Mouse (Mus musculus) heart, postnatal 0 days (tissue): ENCODE measurements around the gene Gcgr. TPM values are rescaled to one million over a fixed set of nuclear protein-coding genes. Genes with fewer than 3 reads are reported as not detected.

Experiments used
- ATAC-seq: fragments of 200-750 bp; cut with Nextera tagmentation; 2 replicates; pipeline ENCODE4 v1.8.0; 2017; ENCODE audit warnings: low read depth, moderate number of reproducible peaks, moderate library complexity; ENCODE audit not compliant: insufficient read depth
- DNase-seq: peaks from one replicate; pipeline ENCODE4 v3.0.0-alpha.2; 2016; ENCODE audit warnings: low spot score
- H3K27ac ChIP-seq: fragments of 300-500 bp; sonication (generic); 2 replicates; pipeline ENCODE4 v1.5.1; 2014; ENCODE audit warnings: low read depth, mild to moderate bottlenecking
- H3K27me3 ChIP-seq: fragments of 300-500 bp; sonication (generic); 2 replicates; pipeline ENCODE4 v1.6.1; 2014; ENCODE audit warnings: low read length, mixed read lengths; ENCODE audit not compliant: control insufficient read depth, insufficient read depth
- H3K36me3 ChIP-seq: fragments of 300-500 bp; sonication (generic); replicated peaks from 2 replicates; pipeline ENCODE4 v1.6.1; 2014; ENCODE audit warnings: low read length, mixed read lengths; ENCODE audit not compliant: control insufficient read depth, insufficient read depth
- H3K4me1 ChIP-seq: fragments of 300-500 bp; sonication (generic); 2 replicates; pipeline ENCODE4 v1.6.1; 2014; ENCODE audit warnings: antibody characterized with exemption; ENCODE audit not compliant: control insufficient read depth, insufficient read depth
- H3K4me2 ChIP-seq: fragments of 300-500 bp; sonication (generic); 2 replicates; pipeline ENCODE4 v1.6.1; 2014; ENCODE audit warnings: low read depth, mild to moderate bottlenecking, low read length, moderate library complexity
- H3K4me3 ChIP-seq: fragments of 300-500 bp; sonication (generic); 2 replicates; pipeline ENCODE4 v1.5.1; 2014; ENCODE audit warnings: low read depth, low read length
- H3K9ac ChIP-seq: fragments of 300-500 bp; sonication (generic); replicated peaks from 2 replicates; pipeline ENCODE4 v1.6.1; 2014; ENCODE audit warnings: low read depth, low read length, mixed read lengths
- H3K9me3 ChIP-seq: fragments of 300-500 bp; sonication (generic); replicated peaks from 2 replicates; pipeline ENCODE4 v1.6.1; 2016; ENCODE audit warnings: low read length; ENCODE audit not compliant: control insufficient read depth
- CTCF ChIP-seq: IDR thresholded peaks from 2 replicates; pipeline ENCODE4 v1.5.1; 2016; ENCODE audit warnings: antibody characterized with exemption, control low read depth, low read depth
- EP300 ChIP-seq: IDR thresholded peaks from 2 replicates; pipeline ENCODE4 v1.6.1; 2016; ENCODE audit warnings: antibody characterized with exemption, low read depth
- WGBS: fragments of 180-500 bp; shearing (Covaris S2); extraction: QIAGEN DNeasy Blood & Tissue Kit; methylation state at CpG from one replicate; pipeline ENCODE4 v1.1.7; 2014; 5-methylcytosine and 5-hydroxymethylcytosine counted together
- polyA plus RNA-seq: library from polyadenylated mRNA; unstranded; fragments of >200 nt; fragmentation: Nextera tagmentation; extraction: Ambion mirVana; gene quantifications from 2 replicates; pipeline ENCODE4 v1.2.1, GENCODE M21; 2015
- total RNA-seq: library from RNA; depleted of rRNA; stranded (reverse); fragments of >200 nt; gene quantifications from 2 replicates; pipeline ENCODE4 v1.2.3, GENCODE M21; 2014; ENCODE audit warnings: low replicate concordance

The Gcgr gene
- total and polyA plus RNA-seq, 2 experiments from 2014 or later, result 0.23 to 0.81 TPM

DNA sequence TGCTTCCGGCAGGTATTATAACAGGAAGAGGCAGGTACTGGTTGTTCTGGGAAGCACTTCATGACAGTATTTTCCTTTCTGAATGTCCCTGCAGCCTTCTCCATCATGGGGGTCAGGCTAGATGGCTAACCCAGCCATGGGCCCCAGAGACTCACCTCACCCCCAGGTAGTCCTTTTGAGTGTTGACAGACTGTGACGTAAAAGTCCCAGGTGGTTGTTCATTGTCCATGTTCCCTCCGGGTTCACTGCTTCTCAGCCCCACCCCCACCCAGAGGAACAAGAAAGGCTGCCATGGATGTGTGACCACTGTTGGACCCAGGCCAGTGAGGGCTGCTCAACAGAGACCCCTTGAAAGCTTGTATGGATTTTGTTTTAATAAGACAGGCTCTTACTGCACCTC is 37.1 kb upstream of the Gcgr start:
- no peak for TF ChIP-seq EP300
- Histone ChIP-seq H3K27ac (0 out of 2 replicates have a peak overlapping the region, but pooled peaks have one; percentile 81), H3K36me3 (peaks cover 49% of the 10 kb centered on the region), H3K4me1 (peaks cover 19% of the 10 kb centered on the region), H3K9ac (no peak overlapping the region), H3K9me3 (no peaks in the 10 kb centered on the region), H3K27me3 (no peaks in the 10 kb centered on the region), H3K4me3 (no peak overlapping the region), H3K4me2 (peak overlapping the region; percentile 97)
- DNase-seq (no peak), ATAC-seq (no peak)
- 43% methylated on average over 3 of the region's 3 CpGs for WGBS

DNA sequence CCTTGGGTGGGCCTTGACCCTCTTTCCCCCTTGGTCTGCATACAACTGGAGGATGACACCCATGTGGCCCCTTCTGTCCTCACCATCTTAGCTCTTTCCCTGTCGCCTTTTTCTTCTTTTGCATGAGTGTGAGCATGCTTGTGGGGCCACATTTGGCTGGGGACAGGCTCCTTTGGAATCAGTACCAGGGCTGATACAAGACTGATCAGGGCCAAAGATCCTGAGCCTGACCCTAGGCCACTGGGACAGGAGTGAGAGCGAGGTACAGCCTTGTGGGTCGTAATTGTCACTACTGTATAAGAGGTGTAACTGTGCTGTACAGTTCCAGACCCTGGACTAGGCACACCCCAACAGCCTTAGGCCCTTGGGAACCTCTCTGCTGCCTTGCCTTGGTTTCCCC is 36.6 kb upstream of the Gcgr start:
- Histone ChIP-seq H3K27ac (no peak overlapping the region), H3K9me3 (no peaks in the 10 kb centered on the region), H3K4me1 (peaks cover 19% of the 10 kb centered on the region), H3K4me3 (no peak overlapping the region), H3K27me3 (no peaks in the 10 kb centered on the region), H3K9ac (no peak overlapping the region), H3K36me3 (peaks cover 48% of the 10 kb centered on the region), H3K4me2 (no peak overlapping the region)
- ATAC-seq (no peak), DNase-seq (no peak)
- WGBS, result 88% methylated on average over 3 of the region's 3 CpGs
- TF ChIP-seq EP300 (no peak), CTCF (no peak)

DNA sequence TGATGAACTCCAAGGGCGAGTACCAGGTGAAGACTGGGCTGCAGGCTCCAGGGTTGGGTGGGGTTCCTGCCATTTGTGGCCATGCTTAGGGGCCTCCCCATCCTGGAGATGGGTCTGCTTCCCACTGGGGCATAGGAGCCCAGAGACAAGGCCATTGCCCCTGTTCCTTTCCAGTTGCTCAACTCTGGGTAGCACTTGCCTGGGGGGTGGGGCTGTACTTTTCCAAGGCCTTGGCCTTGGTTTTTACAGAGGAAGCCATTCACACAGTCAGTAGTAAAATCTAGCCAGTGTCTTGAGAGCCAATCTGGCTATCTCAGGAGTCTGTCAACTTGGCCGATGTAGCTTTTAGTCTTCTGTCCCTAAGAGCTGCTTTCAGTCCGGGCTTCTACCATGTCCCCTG is 33.1 kb upstream of the Gcgr start:
- no peaks in the 10 kb centered on the region for H3K27me3 ChIP-seq
- no peak overlapping the region for H3K4me3 ChIP-seq
- no peaks in the 10 kb centered on the region for H3K9me3 ChIP-seq
- H3K27ac ChIP-seq, result no peak overlapping the region
- H3K4me2 ChIP-seq, result no peak overlapping the region
- peaks cover 17% of the 10 kb centered on the region for H3K4me1 ChIP-seq
- no peak for ATAC-seq
- no peak for DNase-seq
- H3K36me3 ChIP-seq, result peaks cover 45% of the 10 kb centered on the region
- no peak overlapping the region for H3K9ac ChIP-seq
- TF ChIP-seq CTCF (no peak), EP300 (no peak)
- WGBS, result 90% methylated on average over 3 of the region's 3 CpGs

- Histone ChIP-seq H3K4me3 (no peak overlapping the region), H3K36me3 (peaks cover 45% of the 10 kb centered on the region), H3K9ac (no peak overlapping the region), H3K9me3 (no peaks in the 10 kb centered on the region), H3K4me1 (peaks cover 11% of the 10 kb centered on the region), H3K27me3 (no peaks in the 10 kb centered on the region), H3K27ac (no peak overlapping the region), H3K4me2 (no peak overlapping the region)
- DNase-seq, result no peak
- TF ChIP-seq EP300 (no peak), CTCF (no peak)
- WGBS, result 89% methylated on average over 12 of the region's 12 CpGs
- no peak for ATAC-seq
Observed at GRCm38 (mm10) chr11:120498226-120498625, 32.3 kb upstream of the Gcgr start.

DNA sequence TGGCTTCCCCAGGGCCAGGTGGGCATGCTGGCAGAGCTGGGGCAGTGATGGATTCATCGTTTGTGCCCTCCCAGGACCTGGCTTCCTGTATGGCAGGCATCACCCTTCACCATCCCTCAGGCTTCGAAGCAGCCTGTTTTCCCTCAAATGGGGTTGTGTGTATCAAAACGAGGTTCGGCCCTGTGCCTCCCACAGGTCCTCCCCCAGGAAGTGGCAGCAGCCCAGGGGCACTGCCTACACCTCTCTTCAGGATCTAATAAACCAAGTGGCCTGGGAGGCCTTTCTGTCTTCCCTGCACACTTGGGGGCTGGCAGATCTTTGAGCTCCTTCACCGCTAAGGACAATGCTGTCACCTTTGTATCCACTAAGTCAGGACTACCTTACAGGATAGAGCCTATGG is 31.6 kb upstream of the Gcgr start:
- Histone ChIP-seq H3K9ac (no peak overlapping the region), H3K27me3 (no peaks in the 10 kb centered on the region), H3K4me2 (no peak overlapping the region), H3K9me3 (no peaks in the 10 kb centered on the region), H3K36me3 (peaks cover 45% of the 10 kb centered on the region), H3K4me1 (peaks cover 8% of the 10 kb centered on the region), H3K27ac (no peak overlapping the region), H3K4me3 (no peak overlapping the region)
- no peak for TF ChIP-seq EP300
- TF ChIP-seq CTCF, result no peak
- ATAC-seq (no peak), DNase-seq (no peak)
- 88% methylated on average over 5 of the region's 5 CpGs for WGBS

DNA sequence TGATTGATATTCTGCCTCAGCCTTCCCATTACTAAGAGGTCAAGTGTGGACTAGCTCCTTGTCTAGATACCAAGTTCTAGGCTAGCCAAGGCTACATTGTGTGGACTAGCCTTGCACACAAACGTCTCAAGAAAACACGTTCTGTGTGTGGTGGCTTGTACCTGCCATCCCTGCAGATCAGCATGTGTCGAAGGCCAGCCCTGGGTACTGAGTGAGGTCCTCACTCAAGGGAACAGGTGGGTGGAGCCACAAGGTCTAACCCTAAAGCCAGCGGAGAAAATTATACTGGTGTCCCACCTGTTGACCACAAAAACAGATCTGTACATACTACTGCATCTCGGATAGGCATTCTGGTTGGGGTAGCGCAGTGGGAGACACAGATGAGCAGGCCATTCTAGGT is 30.6 kb upstream of the Gcgr start:
- H3K4me3 ChIP-seq, result no peak overlapping the region
- no peak overlapping the region for H3K4me2 ChIP-seq
- no peaks in the 10 kb centered on the region for H3K27me3 ChIP-seq
- no peak overlapping the region for H3K27ac ChIP-seq
- H3K9ac ChIP-seq, result no peak overlapping the region
- WGBS, result 78% methylated on average over 6 of the region's 6 CpGs
- no peaks in the 10 kb centered on the region for H3K9me3 ChIP-seq
- TF ChIP-seq EP300 (no peak), CTCF (no peak)
- ATAC-seq (no peak), DNase-seq (no peak)
- H3K4me1 ChIP-seq, result peaks cover 8% of the 10 kb centered on the region
- peaks cover 37% of the 10 kb centered on the region for H3K36me3 ChIP-seq
